Mouse (Mus musculus): ENCODE measurements around the gene Fam180a. TPM values are rescaled to one million over a fixed set of nuclear protein-coding genes. Genes with fewer than 3 reads are reported as not detected.

Gene Fam180a
- 0.08 TPM in 1 of 2 replicates, not detected in the other for total RNA-seq (2012; rRNA removed)
- not detected in 2 replicates for total RNA-seq (2014; rRNA removed)
- not detected in 2 replicates for polyA plus RNA-seq (2012; ENCODE audit: insufficient read length, low read depth)

DNA sequence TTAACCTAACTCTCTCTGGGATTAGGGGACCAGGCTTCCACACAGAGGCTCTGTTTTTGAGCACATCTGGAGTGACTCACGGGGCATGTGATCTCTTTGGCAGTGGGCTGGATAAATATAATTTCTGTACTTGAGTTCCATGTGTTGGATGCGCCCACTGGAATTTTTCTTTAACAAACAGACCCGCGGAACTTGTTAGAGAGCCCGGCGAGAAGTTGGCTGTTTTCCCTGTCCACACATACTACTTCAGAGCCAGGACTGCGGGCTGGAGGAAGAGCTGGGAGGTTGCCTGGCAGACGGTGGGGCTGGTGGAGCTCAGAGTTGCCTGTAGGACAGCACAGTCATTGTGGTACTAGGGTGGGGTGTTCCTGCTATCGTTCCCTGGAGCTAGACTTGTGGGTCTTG, at the start of gene Fam180a:
Gene Fam180a, minus strand, starts transcription at position 31 of the 405 bp plus-strand sequence.
- no peak for TF ChIP-seq CTCF (conservative IDR thresholded peaks at IDR 0.05 in 1 of 2, IDR thresholded peaks at IDR 0.05 in 1 of 2; ENCODE audit: low read depth in 2 of 2, low read length in 2 of 2)
- no peak for TF ChIP-seq JUND (conservative IDR thresholded peaks at IDR 0.05; ENCODE audit: low read depth, low read length)
- TF ChIP-seq MYC (IDR thresholded peaks at IDR 0.05; ENCODE audit: low read depth, low read length), result no peak
- no peak for TF ChIP-seq NELFE (IDR thresholded peaks at IDR 0.05; ENCODE audit: low read depth, low read length)
- TF ChIP-seq POLR2AphosphoS2 (IDR thresholded peaks at IDR 0.05; ENCODE audit: low read depth, low read length), result no peak
- no peak for TF ChIP-seq ELF1 (IDR thresholded peaks at IDR 0.05; ENCODE audit: low read depth, low read length)
- Histone ChIP-seq H3K27ac (ENCODE audit: insufficient read depth, low read depth) (no peak within 1 kb of the TSS), H3K36me3 (replicated peaks in 1 of 2; ENCODE audit: control insufficient read depth in 1 of 2, insufficient read depth in 1 of 2, low read length in 1 of 2) (no peaks in the 10 kb centered on the region), H3K79me2 (replicated peaks; ENCODE audit: control insufficient read depth, extremely low read depth, insufficient read depth, poor library complexity, severe bottlenecking) (no peaks in the 10 kb centered on the region), H3K9me3 (replicated peaks; ENCODE audit: low read length) (no peaks in the 10 kb centered on the region), H3K4me1 (ENCODE audit: control insufficient read depth in 1 of 2, insufficient read depth in 2 of 2) (no peaks in the 10 kb centered on the region), H3K4me3 (replicated peaks in 1 of 3; ENCODE audit: low read depth in 2 of 3, low read length in 2 of 3, poor library complexity in 1 of 3) (no peak within 1 kb of the TSS), H3K9ac (ENCODE audit: insufficient read depth, low read depth) (no peak within 1 kb of the TSS), H3K27me3 (replicated peaks) (no peaks in the 10 kb centered on the region), H3K4me2 (ENCODE audit: insufficient read depth, low read depth, poor library complexity, severe bottlenecking) (no peak within 1 kb of the TSS)
- in situ Hi-C loops (cut with MboI; ENCODE audit: low pct_ligation_motif_present, low pct_unique_long_range_greater_than_20kb, low sequenced_read_pairs) (no loop called here), dilution Hi-C loops (cut with MboI; ENCODE audit: extremely low pct_ligation_motif_present, extremely low pct_unique_long_range_greater_than_20kb, low sequenced_read_pairs) (no loop called here)
- no peak for DNase-seq (ENCODE audit: extremely low read depth)

DNA sequence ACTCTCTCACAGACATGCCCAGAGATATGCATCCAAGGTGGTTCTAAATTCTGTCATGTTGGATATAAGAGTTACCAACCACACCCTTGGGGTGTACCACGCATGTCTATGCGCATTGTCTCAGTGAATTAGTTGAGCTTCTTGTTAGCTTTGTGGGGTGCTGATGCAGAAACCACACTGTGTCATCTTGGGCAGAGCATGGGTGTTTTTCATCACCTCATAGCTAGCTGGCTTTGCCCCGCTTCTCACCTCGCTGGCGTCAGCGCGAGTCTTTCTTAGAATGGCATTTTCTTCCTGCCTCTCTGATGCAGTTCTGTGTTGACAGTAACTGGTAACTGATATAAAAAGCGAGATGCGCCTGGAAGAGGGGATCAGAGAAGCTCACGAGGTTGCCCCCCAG, 48.1 kb upstream of the Fam180a start:
- dilution Hi-C loops (cut with MboI; ENCODE audit: extremely low pct_ligation_motif_present, extremely low pct_unique_long_range_greater_than_20kb, low sequenced_read_pairs), result no loop called here

DNA sequence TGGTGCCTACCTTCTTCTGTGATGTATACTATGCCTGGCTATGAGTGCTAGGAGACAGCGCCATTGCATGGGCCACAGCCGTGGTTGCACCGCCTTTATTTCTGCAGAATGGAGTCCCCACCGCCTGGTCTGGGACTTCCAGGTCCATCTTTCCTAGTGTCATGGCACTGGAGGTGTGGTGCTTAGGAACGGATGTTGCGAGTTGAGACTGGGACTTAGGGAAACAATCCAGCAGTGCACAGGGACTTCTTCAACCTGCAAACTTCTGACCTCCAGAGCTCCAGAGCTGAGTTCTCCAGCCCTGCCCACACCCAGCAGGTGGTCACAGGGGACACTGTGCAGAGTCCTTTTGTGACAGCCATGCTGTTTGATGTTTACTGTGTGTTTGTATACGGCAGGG, 44.4 kb upstream of the Fam180a start:
- H3K27ac ChIP-seq (ENCODE audit: insufficient read depth, low read depth), result no peak overlapping the region
- H3K36me3 ChIP-seq (replicated peaks in 1 of 2; ENCODE audit: control insufficient read depth in 1 of 2, insufficient read depth in 1 of 2, low read length in 1 of 2), result no peaks in the 10 kb centered on the region
- no peak for DNase-seq (ENCODE audit: extremely low read depth)
- H3K79me2 ChIP-seq (replicated peaks; ENCODE audit: control insufficient read depth, extremely low read depth, insufficient read depth, poor library complexity, severe bottlenecking), result no peaks in the 10 kb centered on the region
- H3K4me1 ChIP-seq (ENCODE audit: control insufficient read depth in 1 of 2, insufficient read depth in 2 of 2), result no peaks in the 10 kb centered on the region
- dilution Hi-C loops (cut with MboI; ENCODE audit: extremely low pct_ligation_motif_present, extremely low pct_unique_long_range_greater_than_20kb, low sequenced_read_pairs), result no loop called here
- in situ Hi-C loops (cut with MboI; ENCODE audit: low pct_ligation_motif_present, low pct_unique_long_range_greater_than_20kb, low sequenced_read_pairs), result no loop called here
- H3K9ac ChIP-seq (ENCODE audit: insufficient read depth, low read depth), result no peak overlapping the region
- no peak overlapping the region for H3K4me2 ChIP-seq (ENCODE audit: insufficient read depth, low read depth, poor library complexity, severe bottlenecking)
- TF ChIP-seq IRF4 (IDR thresholded peaks at IDR 0.05; ENCODE audit: low read depth, low read length), result no peak
- H3K27me3 ChIP-seq (replicated peaks), result no peaks in the 10 kb centered on the region
- no peak overlapping the region for H3K4me3 ChIP-seq (replicated peaks in 1 of 3; ENCODE audit: low read depth in 2 of 3, low read length in 2 of 3, poor library complexity in 1 of 3)
- H3K9me3 ChIP-seq (replicated peaks; ENCODE audit: low read length), result no peaks in the 10 kb centered on the region

More for the DNA sequence above, 48.1 kb upstream of the Fam180a start:
- no peak overlapping the region for H3K27ac ChIP-seq (ENCODE audit: insufficient read depth, low read depth)
- TF ChIP-seq ETS1 (conservative IDR thresholded peaks at IDR 0.05; ENCODE audit: low read depth, low read length) (no peak), NRF1 (IDR thresholded peaks at IDR 0.05; ENCODE audit: low read depth, low read length) (no peak), ZKSCAN1 (IDR thresholded peaks at IDR 0.05; ENCODE audit: borderline replicate concordance, low read depth, low read length) (no peak), USF1 (IDR thresholded peaks at IDR 0.05; ENCODE audit: low read depth, low read length) (no peak), RCOR1 (conservative IDR thresholded peaks at IDR 0.05; ENCODE audit: low read depth, low read length) (no peak), SMC3 (IDR thresholded peaks at IDR 0.05; ENCODE audit: low read depth, low read length) (no peak), HCFC1 (IDR thresholded peaks at IDR 0.05; ENCODE audit: low read depth, low read length) (no peak), SIN3A (IDR thresholded peaks at IDR 0.05; ENCODE audit: low read length) (no peak), MAZ (IDR thresholded peaks at IDR 0.05; ENCODE audit: low read depth, low read length) (no peak), PAX5 (IDR thresholded peaks at IDR 0.05; ENCODE audit: low read length) (no peak), JUN (IDR thresholded peaks at IDR 0.05; ENCODE audit: insufficient read depth, low read depth, low read length) (no peak), USF2 (conservative IDR thresholded peaks at IDR 0.05; ENCODE audit: low read depth, low read length) (no peak), TCF12 (IDR thresholded peaks at IDR 0.05; ENCODE audit: low read depth, low read length) (no peak), CTCF (conservative IDR thresholded peaks at IDR 0.05 in 1 of 2, IDR thresholded peaks at IDR 0.05 in 1 of 2; ENCODE audit: low read depth in 2 of 2, low read length in 2 of 2) (no peak), UBTF (IDR thresholded peaks at IDR 0.05; ENCODE audit: low read depth, low read length) (no peak), POLR2AphosphoS2 (IDR thresholded peaks at IDR 0.05; ENCODE audit: low read depth, low read length) (no peak), BHLHE40 (IDR thresholded peaks at IDR 0.05; ENCODE audit: low read depth, low read length) (no peak), ZMIZ1 (IDR thresholded peaks at IDR 0.05; ENCODE audit: low read depth, low read length) (no peak), IRF4 (IDR thresholded peaks at IDR 0.05; ENCODE audit: low read depth, low read length) (no peak)
- H3K27me3 ChIP-seq (replicated peaks), result no peaks in the 10 kb centered on the region
- H3K36me3 ChIP-seq (replicated peaks in 1 of 2; ENCODE audit: control insufficient read depth in 1 of 2, insufficient read depth in 1 of 2, low read length in 1 of 2), result no peaks in the 10 kb centered on the region
- in situ Hi-C loops (cut with MboI; ENCODE audit: low pct_ligation_motif_present, low pct_unique_long_range_greater_than_20kb, low sequenced_read_pairs), result no loop called here
- no peaks in the 10 kb centered on the region for H3K79me2 ChIP-seq (replicated peaks; ENCODE audit: control insufficient read depth, extremely low read depth, insufficient read depth, poor library complexity, severe bottlenecking)
- H3K4me3 ChIP-seq (replicated peaks in 1 of 3; ENCODE audit: low read depth in 2 of 3, low read length in 2 of 3, poor library complexity in 1 of 3), result no peak overlapping the region
- no peak overlapping the region for H3K9ac ChIP-seq (ENCODE audit: insufficient read depth, low read depth)
- H3K9me3 ChIP-seq (replicated peaks; ENCODE audit: low read length), result no peaks in the 10 kb centered on the region
- no peaks in the 10 kb centered on the region for H3K4me1 ChIP-seq (ENCODE audit: control insufficient read depth in 1 of 2, insufficient read depth in 2 of 2)
- no peak for DNase-seq (ENCODE audit: extremely low read depth)
- H3K4me2 ChIP-seq (ENCODE audit: insufficient read depth, low read depth, poor library complexity, severe bottlenecking), result no peak overlapping the region
